Mouse (Mus musculus): ENCODE measurements around the gene Tas1r1.

DNA sequence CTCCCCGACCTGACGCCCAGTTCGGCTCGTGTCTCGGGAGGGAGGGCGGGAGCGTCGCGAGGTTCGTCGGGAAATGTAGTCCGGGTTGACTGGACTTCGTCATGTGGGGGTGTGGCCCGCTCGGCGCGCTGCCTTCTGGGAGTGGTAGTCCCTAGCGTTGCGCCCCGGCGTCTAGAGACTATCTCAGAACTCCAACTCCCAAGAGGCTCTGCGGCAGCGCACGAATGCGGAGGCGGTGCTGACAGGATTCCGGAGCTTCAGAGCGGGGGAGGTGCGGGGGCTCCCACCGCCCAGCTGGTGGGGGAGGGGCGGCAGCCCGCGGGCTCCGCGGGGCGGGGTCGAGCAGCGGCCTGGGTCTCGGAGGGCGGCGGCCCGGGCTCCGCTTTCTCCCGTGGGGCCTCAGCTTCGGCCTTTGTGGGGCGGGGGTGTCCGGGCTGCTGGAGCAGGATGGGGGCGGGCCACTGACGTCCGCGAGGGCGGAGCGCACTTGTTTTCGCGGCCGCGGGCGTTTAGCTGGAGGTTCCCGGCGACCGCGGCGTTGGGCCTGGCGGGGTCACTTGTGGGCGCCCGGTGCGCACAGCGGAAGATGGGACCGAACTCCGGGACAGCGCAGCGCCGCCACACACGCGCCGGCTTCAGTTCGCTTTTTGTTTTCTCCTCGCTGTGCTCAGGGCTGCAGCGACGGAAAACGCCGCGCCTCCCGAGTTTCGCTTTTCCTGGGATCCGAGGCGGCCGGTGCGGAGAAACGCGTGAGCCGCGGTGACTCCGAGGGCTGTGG lies 42.0 kb downstream of the Tas1r1 start, which contains the start of gene Phf13:
- TF ChIP-seq POLR2A (IDR thresholded peaks at IDR 0.05; ENCODE audit: control insufficient read depth, low read depth, low read length), result peak; percentile 86
- TF ChIP-seq CTCF (IDR thresholded peaks at IDR 0.05; ENCODE audit: control insufficient read depth, insufficient read depth, insufficient replicate concordance, low read depth, low read length), result no peak

Data from testis, adult 2 months (tissue).